Comparison of ENCODE assay signal across 24 mouse cellular contexts in the genomic region with DNA sequence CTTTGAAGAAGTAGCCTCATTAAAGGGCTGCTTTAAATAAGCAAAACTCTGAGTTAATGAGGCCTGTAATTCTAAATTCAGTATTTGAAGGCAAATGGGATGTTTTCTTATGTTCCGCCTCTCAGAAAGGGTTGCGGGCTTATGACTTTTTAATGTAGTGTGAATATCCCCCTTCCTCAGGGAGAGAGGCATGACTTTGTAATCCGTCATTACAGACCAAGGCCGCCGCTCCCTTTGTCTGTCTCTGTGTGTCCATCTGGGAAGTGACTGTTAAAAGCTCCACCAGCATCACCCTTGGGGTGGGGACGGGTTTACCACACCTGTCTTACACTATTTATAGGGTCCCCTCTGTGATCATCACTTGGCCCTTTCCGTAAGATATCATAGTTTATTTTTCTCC.
DNase-seq lines count a peak whose midpoint lies in the region; ATAC-seq lines count a peak whose summit lies in the region.
"Had no signal": no experiment of that assay in that cellular context is flagged by ENCODE, and none has a peak within 500 bp of the region (broad histone marks: within the 10 kb centered on the region; RNA-seq: fewer than 3 reads in every experiment).

No protein-coding gene starts in this region.

- H3K27me3 ChIP-seq in hindbrain, embryonic 10.5 days (ENCODE audit: insufficient read depth, poor library complexity, severe bottlenecking) = no peaks in the 10 kb centered on the region; the same call in 1 of the 2 replicates
- H3K27me3 ChIP-seq in hindbrain, embryonic 14.5 days (ENCODE audit: control insufficient read depth, insufficient read depth, low read length) = no peaks in the 10 kb centered on the region
- H3K27me3 ChIP-seq in neural tube, embryonic 13.5 days = peaks cover 8% of the 10 kb centered on the region
- no peaks in the 10 kb centered on the region for H3K27me3 ChIP-seq in neural tube, embryonic 15.5 days (replicated peaks)
- no peaks in the 10 kb centered on the region for H3K27me3 ChIP-seq in midbrain, embryonic 14.5 days (ENCODE audit: control insufficient read depth, insufficient read depth, low read length)
- H3K27me3 ChIP-seq: embryonic facial prominence, embryonic 15.5 days; forebrain, embryonic 15.5 days; heart, embryonic 15.5 days had no signal

- peak overlapping the region; percentile 40; the same call in 1 of the 2 replicates for H3K27ac ChIP-seq in hindbrain, embryonic 10.5 days
- no peak overlapping the region for H3K27ac ChIP-seq in hindbrain, embryonic 14.5 days
- H3K27ac ChIP-seq in neural tube, embryonic 13.5 days (replicated peaks) = peak overlapping the region; percentile 23; the same call in 1 of the 2 replicates
- H3K27ac ChIP-seq in neural tube, embryonic 15.5 days (replicated peaks) = no peak overlapping the region; the same call in 1 of the 2 replicates
- peak overlapping the region; percentile 66 for H3K27ac ChIP-seq in midbrain, embryonic 14.5 days (replicated peaks; ENCODE audit: low read depth, low read length)
- H3K27ac ChIP-seq: embryonic facial prominence, embryonic 15.5 days; forebrain, embryonic 15.5 days; heart, embryonic 15.5 days had no signal

- no peaks in the 10 kb centered on the region for H3K9me3 ChIP-seq in hindbrain, embryonic 10.5 days
- no peaks in the 10 kb centered on the region for H3K9me3 ChIP-seq in hindbrain, embryonic 14.5 days (ENCODE audit: control insufficient read depth, low read length)
- H3K9me3 ChIP-seq in neural tube, embryonic 13.5 days = no peaks in the 10 kb centered on the region
- no peaks in the 10 kb centered on the region for H3K9me3 ChIP-seq in neural tube, embryonic 15.5 days (replicated peaks)
- H3K9me3 ChIP-seq in midbrain, embryonic 14.5 days (ENCODE audit: control insufficient read depth, low read length) = no peaks in the 10 kb centered on the region
- H3K9me3 ChIP-seq: embryonic facial prominence, embryonic 15.5 days; forebrain, embryonic 15.5 days; heart, embryonic 15.5 days had no signal

- H3K4me2 ChIP-seq in hindbrain, embryonic 14.5 days (replicated peaks) = no peak overlapping the region
- H3K4me2 ChIP-seq in neural tube, embryonic 13.5 days = no peak overlapping the region
- H3K4me2 ChIP-seq in neural tube, embryonic 15.5 days = no peak overlapping the region
- H3K4me2 ChIP-seq in midbrain, embryonic 14.5 days (ENCODE audit: low read length) = no peak overlapping the region
- H3K4me2 ChIP-seq: embryonic facial prominence, embryonic 15.5 days; forebrain, embryonic 15.5 days; heart, embryonic 11.5 days; heart, embryonic 15.5 days had no signal

- H3K4me3 ChIP-seq in hindbrain, embryonic 10.5 days = no peak overlapping the region
- no peak overlapping the region for H3K4me3 ChIP-seq in hindbrain, embryonic 14.5 days (replicated peaks; ENCODE audit: low read length)
- no peak overlapping the region for H3K4me3 ChIP-seq in neural tube, embryonic 13.5 days
- H3K4me3 ChIP-seq in neural tube, embryonic 15.5 days (replicated peaks) = no peak overlapping the region
- no peak overlapping the region for H3K4me3 ChIP-seq in midbrain, embryonic 14.5 days (replicated peaks; ENCODE audit: low read depth, low read length)
- H3K4me3 ChIP-seq: embryonic facial prominence, embryonic 15.5 days; erythroblast, embryonic 14.5 days; forebrain, embryonic 15.5 days; heart, embryonic 15.5 days had no signal

- H3K9ac ChIP-seq in hindbrain, embryonic 14.5 days = no peak overlapping the region
- no peak overlapping the region for H3K9ac ChIP-seq in neural tube, embryonic 13.5 days
- H3K9ac ChIP-seq in neural tube, embryonic 15.5 days (replicated peaks) = no peak overlapping the region
- no peak overlapping the region for H3K9ac ChIP-seq in midbrain, embryonic 14.5 days (replicated peaks; ENCODE audit: low read length)
- H3K9ac ChIP-seq: embryonic facial prominence, embryonic 15.5 days; forebrain, embryonic 15.5 days; heart, embryonic 15.5 days had no signal

- ATAC-seq in hindbrain, embryonic 14.5 days (ENCODE audit: low FRiP score) = no peak
- ATAC-seq in neural tube, embryonic 13.5 days (ENCODE audit: low read depth) = 0 out of 2 replicates have a peak, but pooled peaks have one; percentile 32
- no peak for ATAC-seq in neural tube, embryonic 15.5 days (ENCODE audit: low FRiP score)
- no peak for ATAC-seq in midbrain, embryonic 14.5 days (ENCODE audit: low FRiP score, low TSS enrichment)
- ATAC-seq: CD4-positive, CD25-positive, alpha-beta regulatory T cell, adult 4 months; forebrain, embryonic 15.5 days had no signal

- DNase-seq in hindbrain, embryonic 10.5 days (ENCODE audit: low spot score) = no peak
- DNase-seq in hindbrain, embryonic 14.5 days (ENCODE audit: low spot score) = no peak
- peak; percentile 68 for DNase-seq in midbrain, embryonic 14.5 days
- DNase-seq in left cerebral cortex, adult 18-20 months (ENCODE audit: low spot score in 2 of 2) = no peak
- no peak for DNase-seq in thymus, postnatal 0 days (ENCODE audit: low spot score)
- DNase-seq: adrenal gland, adult 8-10 months; adrenal gland, postnatal 36 days; B cell, adult 2 months; cerebellum, adult 11 months; cerebellum, adult 8-10 months; cerebellum, postnatal 14 days; embryo, embryonic 11 days; gastrocnemius, postnatal 10 days; heart, adult 18-20 months; heart, postnatal 14 days had no signal

- no peaks in the 10 kb centered on the region for H3K36me3 ChIP-seq in hindbrain, embryonic 10.5 days
- no peaks in the 10 kb centered on the region for H3K36me3 ChIP-seq in hindbrain, embryonic 14.5 days (replicated peaks; ENCODE audit: control insufficient read depth, insufficient read depth)
- no peaks in the 10 kb centered on the region for H3K36me3 ChIP-seq in neural tube, embryonic 13.5 days
- H3K36me3 ChIP-seq in neural tube, embryonic 15.5 days = no peaks in the 10 kb centered on the region
- no peaks in the 10 kb centered on the region for H3K36me3 ChIP-seq in midbrain, embryonic 14.5 days (ENCODE audit: control insufficient read depth, insufficient read depth, low read length)
- H3K36me3 ChIP-seq: embryonic facial prominence, embryonic 15.5 days; forebrain, embryonic 15.5 days; G1E had no signal

- H3K4me1 ChIP-seq in hindbrain, embryonic 10.5 days (replicated peaks) = peaks cover 14% of the 10 kb centered on the region
- peaks cover 11% of the 10 kb centered on the region; the same call in 1 of the 2 replicates for H3K4me1 ChIP-seq in hindbrain, embryonic 14.5 days (replicated peaks; ENCODE audit: control insufficient read depth, insufficient read depth, low read length)
- peaks cover 16% of the 10 kb centered on the region for H3K4me1 ChIP-seq in neural tube, embryonic 13.5 days (replicated peaks)
- peaks cover 4% of the 10 kb centered on the region for H3K4me1 ChIP-seq in neural tube, embryonic 15.5 days
- H3K4me1 ChIP-seq in midbrain, embryonic 14.5 days (ENCODE audit: control insufficient read depth, insufficient read depth, low read length) = no peaks in the 10 kb centered on the region
- H3K4me1 ChIP-seq: embryonic facial prominence, embryonic 15.5 days had no signal

- WGBS in hindbrain, embryonic 10.5 days = 72% methylated on average over 7 of the region's 7 CpGs
- 44% methylated on average over 7 of the region's 7 CpGs for WGBS in hindbrain, embryonic 14.5 days
- WGBS in neural tube, embryonic 13.5 days = 37% methylated on average over 7 of the region's 7 CpGs
- 40% methylated on average over 7 of the region's 7 CpGs for WGBS in neural tube, embryonic 15.5 days
- WGBS in midbrain, embryonic 14.5 days = 23% methylated on average over 7 of the region's 7 CpGs

Comparison
In these comparisons a context has a peak if more than half of its experiments do, and no peak if none do; other contexts are left out.
1. H3K27ac ChIP-seq: peak in hindbrain, embryonic 10.5 days (single experiment), neural tube, embryonic 13.5 days (single experiment) and midbrain, embryonic 14.5 days (single experiment); none in hindbrain, embryonic 14.5 days (single experiment) and neural tube, embryonic 15.5 days (single experiment).